Mouse (Mus musculus) E14TG2a.4 (cell line): ENCODE results near the gene Ubap2l.

ENCODE experiments used
- H3K27me3 ChIP-seq: 2 replicates; pipeline ENCODE4 v1.6.1; 2014; ENCODE audit warnings: low read length, control low read depth; ENCODE audit not compliant: insufficient read depth
- H3K36me3 ChIP-seq: 2 replicates; pipeline ENCODE4 v1.6.1; 2014; ENCODE audit warnings: low read length, control low read depth; ENCODE audit not compliant: insufficient read depth
- H3K4me1 ChIP-seq: replicated peaks from 2 replicates; pipeline ENCODE4 v1.6.1; 2014; ENCODE audit warnings: low read depth, low read length, control low read depth
- H3K4me3 ChIP-seq: replicated peaks from 2 replicates; pipeline ENCODE4 v1.5.1; 2014; ENCODE audit warnings: mild to moderate bottlenecking, low read length
- H3K9me3 ChIP-seq: 2 replicates; pipeline ENCODE4 v1.6.1; 2014; ENCODE audit warnings: low read length, control low read depth
- CTCF ChIP-seq: conservative IDR thresholded peaks from 2 replicates; pipeline ENCODE4 v1.5.1; 2014; ENCODE audit warnings: low read length
- NANOG ChIP-seq: IDR thresholded peaks from 2 replicates; pipeline ENCODE4 v1.6.1; 2014; ENCODE audit warnings: borderline replicate concordance, low read length, mixed read lengths
- POU5F1 ChIP-seq: IDR thresholded peaks from 2 replicates; pipeline ENCODE4 v1.6.1; 2014; ENCODE audit warnings: low read length, borderline replicate concordance

Gene Ubap2l

GRCm38 (mm10) chr3:89997791-89998495 lies 54.5 kb downstream of the Ubap2l start:
- Histone ChIP-seq H3K36me3 (peaks cover 77% of the 10 kb centered on the region), H3K27me3 (no peaks in the 10 kb centered on the region), H3K9me3 (no peaks in the 10 kb centered on the region), H3K4me1 (peaks cover 28% of the 10 kb centered on the region), H3K4me3 (peak overlapping the region; percentile 95)
- TF ChIP-seq POU5F1: no peak
- no peak for TF ChIP-seq CTCF
- peak; percentile 74 for TF ChIP-seq NANOG

GRCm38 (mm10) chr3:89994807-89995515 lies 57.5 kb downstream of the Ubap2l start:
- Histone ChIP-seq H3K4me3 (no peak overlapping the region), H3K9me3 (no peaks in the 10 kb centered on the region), H3K36me3 (peaks cover 49% of the 10 kb centered on the region), H3K27me3 (no peaks in the 10 kb centered on the region), H3K4me1 (peaks cover 27% of the 10 kb centered on the region)
- TF ChIP-seq CTCF (no peak; the same call in 1 of the 2 replicates), POU5F1 (no peak), NANOG (no peak)

- Histone ChIP-seq H3K36me3 (no peaks in the 10 kb centered on the region; the same call in 1 of the 2 replicates), H3K4me3 (no peak overlapping the region), H3K27me3 (no peaks in the 10 kb centered on the region), H3K4me1 (peaks cover 7% of the 10 kb centered on the region), H3K9me3 (no peaks in the 10 kb centered on the region)
- TF ChIP-seq POU5F1 (no peak), NANOG (no peak), CTCF (no peak)
These were observed 64.6 kb downstream of the Ubap2l start for GRCm38 (mm10) chr3:89987822-89988221.

GRCm38 (mm10) chr3:89987211-89987610 lies 65.2 kb downstream of the Ubap2l start:
- TF ChIP-seq NANOG (no peak), CTCF (no peak), POU5F1 (no peak)
- no peaks in the 10 kb centered on the region for H3K27me3 ChIP-seq
- H3K36me3 ChIP-seq: no peaks in the 10 kb centered on the region; the same call in 1 of the 2 replicates
- H3K4me3 ChIP-seq: no peak overlapping the region
- H3K9me3 ChIP-seq: no peaks in the 10 kb centered on the region
- peaks cover 11% of the 10 kb centered on the region for H3K4me1 ChIP-seq

- TF ChIP-seq CTCF (peak; percentile 20; the same call in 1 of the 2 replicates), NANOG (no peak), POU5F1 (no peak)
- Histone ChIP-seq H3K27me3 (no peaks in the 10 kb centered on the region), H3K9me3 (no peaks in the 10 kb centered on the region), H3K4me3 (no peak overlapping the region), H3K36me3 (no peaks in the 10 kb centered on the region), H3K4me1 (peaks cover 8% of the 10 kb centered on the region)
These were observed 70.0 kb downstream of the Ubap2l start for GRCm38 (mm10) chr3:89982426-89982825.

- Histone ChIP-seq H3K27me3 (no peaks in the 10 kb centered on the region), H3K4me3 (no peak overlapping the region), H3K9me3 (no peaks in the 10 kb centered on the region), H3K36me3 (no peaks in the 10 kb centered on the region), H3K4me1 (no peaks in the 10 kb centered on the region)
- TF ChIP-seq NANOG: no peak
- TF ChIP-seq CTCF: no peak
- no peak for TF ChIP-seq POU5F1
These were observed 75.6 kb downstream of the Ubap2l start for GRCm38 (mm10) chr3:89976859-89977258.

GRCm38 (mm10) chr3:89968509-89968908 lies 83.9 kb downstream of the Ubap2l start:
- H3K36me3 ChIP-seq: peaks cover 20% of the 10 kb centered on the region
- H3K4me1 ChIP-seq: peaks cover 34% of the 10 kb centered on the region
- no peak overlapping the region for H3K4me3 ChIP-seq
- TF ChIP-seq POU5F1 (no peak), CTCF (no peak), NANOG (no peak)
- no peaks in the 10 kb centered on the region for H3K27me3 ChIP-seq
- no peaks in the 10 kb centered on the region for H3K9me3 ChIP-seq

GRCm38 (mm10) chr3:89966946-89967345 lies 85.5 kb downstream of the Ubap2l start:
- peaks cover 3% of the 10 kb centered on the region for H3K27me3 ChIP-seq
- peaks cover 20% of the 10 kb centered on the region for H3K36me3 ChIP-seq
- H3K4me3 ChIP-seq: no peak overlapping the region
- peaks cover 44% of the 10 kb centered on the region for H3K4me1 ChIP-seq
- H3K9me3 ChIP-seq: no peaks in the 10 kb centered on the region
- TF ChIP-seq POU5F1 (no peak), CTCF (peak; percentile 74), NANOG (no peak)
